Mouse (Mus musculus) myocyte (in vitro differentiated cells): ENCODE measurements around the gene Pla2g7. TPM values are rescaled to one million over a fixed set of nuclear protein-coding genes. Genes with fewer than 3 reads are reported as not detected.

ENCODE experiments used
- H3K27me3 ChIP-seq: one replicate; pipeline ENCODE4 v1.6.1; 2011; ENCODE audit not compliant: control insufficient read depth, insufficient read depth, insufficient read length
- H3K36me3 ChIP-seq: one replicate; pipeline ENCODE4 v1.6.1; 2011; ENCODE audit not compliant: control insufficient read depth, insufficient read depth
- H3K4me2 ChIP-seq: one replicate; pipeline ENCODE4 v1.6.1; 2011; ENCODE audit warnings: low read depth, control low read depth
- H3K4me3 ChIP-seq: one replicate; pipeline ENCODE4 v1.5.1; 2011; ENCODE audit warnings: mild to moderate bottlenecking, control low read depth, moderate library complexity
- H3K79me2 ChIP-seq: one replicate; pipeline ENCODE4 v1.6.1; 2011; ENCODE audit not compliant: control insufficient read depth, insufficient read depth
- H3ac ChIP-seq: one replicate; pipeline ENCODE4 v1.6.1; 2011; ENCODE audit not compliant: control insufficient read depth, insufficient read length
- CEBPB ChIP-seq: IDR thresholded peaks from 2 replicates; pipeline ENCODE4 v1.6.1; 2011; ENCODE audit warnings: mild to moderate bottlenecking, moderate library complexity; ENCODE audit not compliant: poor library complexity, insufficient read depth, severe bottlenecking
- E2F4 ChIP-seq: IDR thresholded peaks from one replicate; pipeline ENCODE4 v1.6.1; 2011; ENCODE audit warnings: mild to moderate bottlenecking, control low read depth, moderate library complexity; ENCODE audit not compliant: insufficient read depth
- MAX ChIP-seq: IDR thresholded peaks from one replicate; pipeline ENCODE4 v1.6.1; 2011; ENCODE audit warnings: low read depth, mild to moderate bottlenecking, control low read depth
- MYOD1 ChIP-seq, 3 experiments: IDR thresholded peaks; one replicate each; pipeline ENCODE4 v1.6.1; 2011; ENCODE audit warnings: control low read depth in 2 of 3, low read depth in 2 of 3, mild to moderate bottlenecking in 2 of 3, moderate library complexity in 1 of 3; ENCODE audit not compliant: insufficient read length in 2 of 3, control insufficient read depth in 1 of 3
- MYOG ChIP-seq, 3 experiments: IDR thresholded peaks; one replicate each; pipeline ENCODE4 v1.6.1; 2011; ENCODE audit warnings: control low read depth in 2 of 3, low read depth in 2 of 3, mild to moderate bottlenecking in 2 of 3; ENCODE audit not compliant: insufficient read length in 2 of 3, control insufficient read depth in 1 of 3, insufficient read depth in 1 of 3
- POLR2A ChIP-seq: IDR thresholded peaks from one replicate; pipeline ENCODE4 v1.6.1; 2011; ENCODE audit warnings: low read depth, mild to moderate bottlenecking, control low read depth, moderate library complexity; ENCODE audit not compliant: insufficient read length
- POLR2AphosphoS2 ChIP-seq: IDR thresholded peaks from one replicate; pipeline ENCODE4 v1.6.1; 2011; ENCODE audit warnings: low read depth, control low read depth; ENCODE audit not compliant: insufficient read length
- REST ChIP-seq: IDR thresholded peaks from one replicate; pipeline ENCODE4 v1.6.1; 2011; ENCODE audit warnings: mild to moderate bottlenecking, control low read depth, moderate library complexity; ENCODE audit not compliant: insufficient read depth, insufficient read length
- SRF ChIP-seq: IDR thresholded peaks from one replicate; pipeline ENCODE4 v1.6.1; 2011; ENCODE audit warnings: low read depth; ENCODE audit not compliant: control insufficient read depth, insufficient read length
- TCF12 ChIP-seq: IDR thresholded peaks from one replicate; pipeline ENCODE4 v1.6.1; 2011; ENCODE audit warnings: mild to moderate bottlenecking, control low read depth; ENCODE audit not compliant: poor library complexity, insufficient read depth, severe bottlenecking
- TCF3 ChIP-seq: IDR thresholded peaks from one replicate; pipeline ENCODE4 v1.6.1; 2011; ENCODE audit warnings: low read depth, control low read depth; ENCODE audit not compliant: insufficient read length
- USF1 ChIP-seq: IDR thresholded peaks from one replicate; pipeline ENCODE4 v1.6.1; 2011; ENCODE audit warnings: low read depth, mild to moderate bottlenecking, control low read depth, moderate library complexity
- polyA plus RNA-seq: library from polyadenylated mRNA; unstranded; fragments of >200 nt; fragmentation: generic; extraction: Trizol; gene quantifications from one replicate; pipeline ENCODE4 v1.2.1, GENCODE M21; 2012; ENCODE audit warnings: missing spikeins

Pla2g7 gene
- polyA plus RNA-seq, 1 experiment = 3.4 TPM

GRCm38 (mm10) chr17:43611586-43611985 lies 43.7 kb downstream of the Pla2g7 start:
- no peak overlapping the region for H3ac ChIP-seq
- no peaks in the 10 kb centered on the region for H3K27me3 ChIP-seq
- no peaks in the 10 kb centered on the region for H3K79me2 ChIP-seq
- no peak overlapping the region for H3K4me3 ChIP-seq
- no peaks in the 10 kb centered on the region for H3K36me3 ChIP-seq
- no peak overlapping the region for H3K4me2 ChIP-seq
- TF ChIP-seq SRF (no peak), REST (no peak), POLR2AphosphoS2 (no peak), MYOG (IDR thresholded peaks at IDR 0.05; ENCODE audit: control insufficient read depth in 1 of 3, insufficient read depth in 1 of 3, insufficient read length in 2 of 3, low read depth in 2 of 3) (no peak), TCF3 (no peak)

GRCm38 (mm10) chr17:43612221-43612620 lies 44.3 kb downstream of the Pla2g7 start:
- no peak overlapping the region for H3ac ChIP-seq
- no peak overlapping the region for H3K4me2 ChIP-seq
- H3K27me3 ChIP-seq = no peaks in the 10 kb centered on the region
- H3K4me3 ChIP-seq = no peak overlapping the region
- H3K79me2 ChIP-seq = no peaks in the 10 kb centered on the region
- H3K36me3 ChIP-seq = no peaks in the 10 kb centered on the region
- TF ChIP-seq POLR2A (no peak), MYOG (IDR thresholded peaks at IDR 0.05; ENCODE audit: control insufficient read depth in 1 of 3, insufficient read depth in 1 of 3, insufficient read length in 2 of 3, low read depth in 2 of 3) (no peak), MYOD1 (IDR thresholded peaks at IDR 0.05; ENCODE audit: control insufficient read depth in 1 of 3, insufficient read length in 2 of 3, low read depth in 2 of 3) (no peak), POLR2AphosphoS2 (no peak), TCF3 (no peak), MAX (no peak), TCF12 (no peak), USF1 (no peak), E2F4 (no peak), REST (no peak), CEBPB (no peak), SRF (no peak)

- TF ChIP-seq POLR2AphosphoS2 (no peak), TCF12 (no peak), MYOD1 (IDR thresholded peaks at IDR 0.05; ENCODE audit: control insufficient read depth in 1 of 3, insufficient read length in 2 of 3, low read depth in 2 of 3) (no peak), MYOG (IDR thresholded peaks at IDR 0.05; ENCODE audit: control insufficient read depth in 1 of 3, insufficient read depth in 1 of 3, insufficient read length in 2 of 3, low read depth in 2 of 3) (no peak), TCF3 (no peak), CEBPB (no peak), POLR2A (no peak), USF1 (no peak), MAX (no peak), SRF (no peak), REST (no peak), E2F4 (no peak)
- Histone ChIP-seq H3K79me2 (no peaks in the 10 kb centered on the region), H3K27me3 (no peaks in the 10 kb centered on the region)
These were observed 51.3 kb downstream of the Pla2g7 start for GRCm38 (mm10) chr17:43619156-43619555.

GRCm38 (mm10) chr17:43622076-43622475 lies 54.2 kb downstream of the Pla2g7 start:
- TF ChIP-seq MYOD1 (IDR thresholded peaks at IDR 0.05; ENCODE audit: control insufficient read depth in 1 of 3, insufficient read length in 2 of 3, low read depth in 2 of 3) (no peak), REST (no peak), USF1 (no peak), E2F4 (no peak), TCF3 (no peak), MAX (no peak), TCF12 (no peak), POLR2AphosphoS2 (no peak)
- no peaks in the 10 kb centered on the region for H3K79me2 ChIP-seq
- no peak overlapping the region for H3K4me2 ChIP-seq
- H3ac ChIP-seq = no peak overlapping the region
- H3K4me3 ChIP-seq = no peak overlapping the region
- H3K36me3 ChIP-seq = no peaks in the 10 kb centered on the region
- no peaks in the 10 kb centered on the region for H3K27me3 ChIP-seq

More at GRCm38 (mm10) chr17:43619156-43619555, 51.3 kb downstream of the Pla2g7 start:
- Histone ChIP-seq H3K4me2 (peak overlapping the region; percentile 42), H3ac (no peak overlapping the region), H3K36me3 (no peaks in the 10 kb centered on the region), H3K4me3 (no peak overlapping the region)

- Histone ChIP-seq H3K27me3 (no peaks in the 10 kb centered on the region), H3K4me2 (no peak overlapping the region), H3K36me3 (no peaks in the 10 kb centered on the region), H3ac (no peak overlapping the region), H3K79me2 (no peaks in the 10 kb centered on the region), H3K4me3 (no peak overlapping the region)
- TF ChIP-seq TCF12 = no peak
These were observed 60.3 kb downstream of the Pla2g7 start for GRCm38 (mm10) chr17:43628246-43628645.

- Histone ChIP-seq H3K79me2 (no peaks in the 10 kb centered on the region), H3K36me3 (no peaks in the 10 kb centered on the region), H3K4me2 (no peak overlapping the region), H3ac (no peak overlapping the region), H3K27me3 (no peaks in the 10 kb centered on the region), H3K4me3 (no peak overlapping the region)
- TF ChIP-seq POLR2A = no peak
These were observed 61.2 kb downstream of the Pla2g7 start for GRCm38 (mm10) chr17:43629026-43629495.
